Mouse (Mus musculus) liver, embryonic 12.5 days (tissue): ENCODE data around the gene Carm1. TPM values are rescaled to one million over a fixed set of nuclear protein-coding genes. Genes with fewer than 3 reads are reported as not detected.
A peak's percentile ranks its signal among the peaks of the same experiment; 100 is the strongest.
"Not testable (repeated sequence)": the region's sequence is repeated elsewhere in the genome, so short reads cannot be mapped to it uniquely, and the experiment has no call there.

Source experiments
- ATAC-seq: fragments of 200-750 bp; cut with Nextera tagmentation; 2 replicates; pipeline ENCODE4 v1.8.0; 2017; ENCODE audit warnings: moderate number of reproducible peaks, mild to moderate bottlenecking, moderate library complexity
- H3K27ac ChIP-seq: fragments of 300-500 bp; sonication (generic); 2 replicates; pipeline ENCODE4 v1.5.1; 2016; ENCODE audit warnings: mild to moderate bottlenecking
- H3K27me3 ChIP-seq: fragments of 300-500 bp; sonication (generic); replicated peaks from 2 replicates; pipeline ENCODE4 v1.6.1; 2016; ENCODE audit warnings: mild to moderate bottlenecking, moderate library complexity
- H3K36me3 ChIP-seq: fragments of 300-500 bp; sonication (generic); 2 replicates; pipeline ENCODE4 v1.6.1; 2016; ENCODE audit warnings: mild to moderate bottlenecking, moderate library complexity
- H3K4me1 ChIP-seq: fragments of 300-500 bp; sonication (generic); 2 replicates; pipeline ENCODE4 v1.6.1; 2016
- H3K4me2 ChIP-seq: fragments of 300-500 bp; sonication (generic); 2 replicates; pipeline ENCODE4 v1.6.1; 2016; ENCODE audit warnings: mild to moderate bottlenecking, moderate library complexity
- H3K4me3 ChIP-seq: fragments of 300-500 bp; sonication (generic); 2 replicates; pipeline ENCODE4 v1.5.1; 2016; ENCODE audit warnings: mild to moderate bottlenecking, moderate library complexity
- H3K9ac ChIP-seq: fragments of 300-500 bp; sonication (generic); 2 replicates; pipeline ENCODE4 v1.6.1; 2016; ENCODE audit warnings: mild to moderate bottlenecking, moderate library complexity
- H3K9me3 ChIP-seq: fragments of 300-500 bp; sonication (generic); replicated peaks from 2 replicates; pipeline ENCODE4 v1.6.1; 2016; ENCODE audit warnings: mild to moderate bottlenecking, moderate library complexity
- WGBS: fragments of 180-500 bp; shearing (Covaris S2); methylation state at CpG from one replicate; pipeline ENCODE4 v1.1.7; 2016; ENCODE audit not compliant: insufficient replicate concordance; 5-methylcytosine and 5-hydroxymethylcytosine counted together
- polyA plus RNA-seq: library from polyadenylated mRNA; unstranded; fragments of >200 nt; fragmentation: Nextera tagmentation; extraction: Ambion mirVana; gene quantifications from 2 replicates; pipeline ENCODE4 v1.2.1, GENCODE M21; 2016

Carm1 gene
- polyA plus RNA-seq, 1 experiment from 2014 or later = 39.0 TPM

DNA sequence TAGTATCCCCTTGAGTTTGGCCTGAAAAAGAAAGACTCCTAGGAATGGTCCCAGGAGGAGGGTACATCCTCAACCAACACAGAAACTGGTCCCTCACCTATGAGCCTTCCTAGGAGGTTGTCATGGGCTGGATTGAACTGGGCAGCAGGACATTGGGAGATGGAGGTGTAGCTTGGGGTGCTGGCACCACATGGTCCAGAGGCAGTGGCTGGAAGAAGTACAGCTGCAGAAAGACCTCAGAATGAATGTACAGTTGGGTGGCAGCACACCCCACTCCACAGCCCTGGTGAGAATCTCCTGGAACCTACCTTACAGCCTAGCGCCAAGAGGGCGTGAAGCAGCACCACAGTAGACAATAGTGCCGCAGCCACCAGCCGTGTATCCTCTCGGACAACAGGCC, 42.8 kb downstream of the Carm1 start:
- Histone ChIP-seq H3K9ac (no peak overlapping the region), H3K9me3 (no peaks in the 10 kb centered on the region), H3K27me3 (no peaks in the 10 kb centered on the region), H3K4me2 (no peak overlapping the region), H3K4me3 (no peak overlapping the region), H3K36me3 (peaks cover 65% of the 10 kb centered on the region), H3K27ac (no peak overlapping the region), H3K4me1 (peaks cover 25% of the 10 kb centered on the region)
- ATAC-seq = no peak
- 87% methylated on average over 5 of the region's 5 CpGs for WGBS

DNA sequence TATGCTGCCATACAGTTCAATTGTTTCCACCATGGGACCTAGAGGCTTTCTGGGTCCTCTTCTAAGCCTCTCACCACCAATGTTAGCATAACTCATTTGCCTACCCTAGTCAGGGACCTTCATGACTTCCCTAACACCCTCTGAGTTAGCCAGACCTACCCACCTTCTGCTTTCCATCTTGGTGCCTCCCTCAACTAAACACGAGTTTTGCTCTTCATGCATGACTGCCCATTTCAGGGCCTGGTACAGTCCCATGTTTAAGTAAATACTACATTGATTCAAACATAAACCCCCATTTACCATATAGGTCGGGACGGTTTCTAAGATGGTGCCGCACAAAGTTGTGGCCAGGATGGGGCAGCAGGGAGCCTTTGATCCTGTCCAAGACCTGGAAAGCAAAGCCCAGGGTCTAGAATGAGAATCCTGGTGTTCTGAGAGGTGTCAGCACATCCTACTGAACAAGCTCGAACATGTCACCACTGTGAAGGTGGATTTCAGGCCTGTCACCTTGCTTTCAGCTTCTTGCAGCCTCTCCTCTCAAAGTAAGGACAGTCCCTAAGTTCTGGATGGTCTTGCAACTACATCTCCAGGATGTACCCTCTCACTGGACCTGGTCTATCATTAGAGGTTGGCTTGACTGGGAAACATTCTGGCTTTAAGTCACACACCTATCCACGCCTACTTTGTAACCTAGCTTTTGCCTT, 44.6 kb downstream of the Carm1 start:
- peak overlapping the region; percentile 96 for H3K4me2 ChIP-seq

DNA sequence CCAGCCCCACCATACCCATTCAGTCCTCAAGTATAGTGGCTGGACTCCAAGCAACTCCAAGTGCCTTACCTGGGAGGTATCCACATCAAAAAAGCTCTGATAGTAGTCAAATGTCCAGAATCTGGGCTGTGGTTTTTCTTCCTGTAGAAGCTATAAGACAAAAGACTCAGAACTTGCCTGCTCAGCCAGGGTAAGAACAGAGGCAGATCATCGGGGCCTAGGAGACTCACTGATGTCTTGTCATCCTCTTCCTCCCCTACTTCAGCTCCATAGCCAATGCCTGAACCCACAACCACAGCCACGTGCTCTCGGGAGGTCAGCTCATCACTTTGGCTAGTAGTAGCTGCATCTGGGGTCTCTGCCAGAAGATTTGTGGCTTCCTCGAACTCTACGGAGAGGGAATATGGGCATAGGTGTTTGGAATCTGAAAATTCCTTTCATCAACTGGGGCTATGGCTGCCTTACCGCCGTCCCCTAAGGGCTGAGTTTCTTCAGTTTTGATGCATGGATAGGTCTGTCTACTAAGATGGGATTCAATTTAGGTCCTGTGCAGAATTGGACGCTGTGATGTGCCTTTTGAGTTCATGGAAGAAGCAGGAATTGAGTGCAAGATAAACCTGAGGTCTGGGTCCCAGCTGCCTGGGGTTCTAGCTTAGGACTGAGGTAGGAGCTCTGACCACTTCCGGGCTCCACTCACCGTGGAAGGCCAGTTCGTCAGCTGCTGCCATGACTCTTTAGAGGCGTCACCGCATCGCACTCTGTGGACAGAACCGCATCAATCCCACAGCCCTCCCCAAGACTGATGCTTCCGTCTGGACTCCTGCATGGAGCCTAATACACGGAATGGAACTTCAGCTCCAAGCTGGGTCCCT, 45.4 kb downstream of the Carm1 start:
- Histone ChIP-seq H3K4me2 (peak overlapping the region; percentile 96), H3K9me3 (no peaks in the 10 kb centered on the region), H3K27me3 (no peaks in the 10 kb centered on the region), H3K36me3 (peaks cover 63% of the 10 kb centered on the region), H3K4me3 (peak overlapping the region; percentile 83), H3K27ac (peak overlapping the region; percentile 81), H3K9ac (peak overlapping the region; percentile 91), H3K4me1 (peaks cover 35% of the 10 kb centered on the region)
- WGBS = 15% methylated on average over 17 of the region's 17 CpGs
- ATAC-seq = peak; percentile 46; the same call in 1 of the 2 replicates

More for the DNA sequence above, 44.6 kb downstream of the Carm1 start:
- 73% methylated on average over 6 of the region's 6 CpGs for WGBS
- Histone ChIP-seq H3K27me3 (no peaks in the 10 kb centered on the region), H3K9me3 (no peaks in the 10 kb centered on the region), H3K4me1 (peaks cover 35% of the 10 kb centered on the region), H3K9ac (no peak overlapping the region), H3K4me3 (no peak overlapping the region; the same call in 1 of the 2 replicates), H3K36me3 (peaks cover 65% of the 10 kb centered on the region), H3K27ac (peak overlapping the region; percentile 81; the same call in 1 of the 2 replicates)
- no peak for ATAC-seq

DNA sequence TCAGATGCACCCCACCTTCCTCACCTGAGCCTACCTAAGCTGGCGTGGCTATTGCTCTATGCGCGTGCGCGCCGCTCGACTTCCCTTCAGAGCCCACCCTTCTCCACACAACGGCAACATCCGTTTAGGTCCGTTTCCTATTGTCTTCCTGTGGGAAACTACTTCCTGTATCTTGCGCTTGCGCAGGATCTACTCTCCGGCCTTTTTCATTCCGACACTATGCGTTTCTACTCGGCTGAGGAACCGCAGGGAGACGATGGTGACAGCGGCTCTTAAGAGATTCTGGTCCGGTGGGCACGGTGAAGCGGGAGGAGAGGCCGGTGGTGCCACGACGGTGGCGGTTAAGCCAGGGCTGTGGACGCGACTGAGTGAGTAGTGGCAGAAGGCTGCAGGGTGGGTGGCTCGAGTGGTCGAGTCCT, 46.0 kb downstream of the Carm1 start, which contains the start of the genes Timm29 and Yipf2:
TSS of gene Timm29 (plus strand) at position 20 of the 419 bp plus-strand sequence.
TSS of gene Yipf2 (minus strand) at position 126 of the 419 bp plus-strand sequence.
- Histone ChIP-seq H3K4me3 (peak within 1 kb of the TSS; percentile 83), H3K27ac (peak within 1 kb of the TSS; percentile 81), H3K27me3 (no peaks in the 10 kb centered on the region), H3K4me2 (peak within 1 kb of the TSS; percentile 96), H3K36me3 (peaks cover 56% of the 10 kb centered on the region), H3K9me3 (no peaks in the 10 kb centered on the region), H3K9ac (peak within 1 kb of the TSS; percentile 91), H3K4me1 (peaks cover 35% of the 10 kb centered on the region)
- peak; percentile 86 for ATAC-seq
- WGBS = under 1% methylated on average over 30 of the region's 30 CpGs

DNA sequence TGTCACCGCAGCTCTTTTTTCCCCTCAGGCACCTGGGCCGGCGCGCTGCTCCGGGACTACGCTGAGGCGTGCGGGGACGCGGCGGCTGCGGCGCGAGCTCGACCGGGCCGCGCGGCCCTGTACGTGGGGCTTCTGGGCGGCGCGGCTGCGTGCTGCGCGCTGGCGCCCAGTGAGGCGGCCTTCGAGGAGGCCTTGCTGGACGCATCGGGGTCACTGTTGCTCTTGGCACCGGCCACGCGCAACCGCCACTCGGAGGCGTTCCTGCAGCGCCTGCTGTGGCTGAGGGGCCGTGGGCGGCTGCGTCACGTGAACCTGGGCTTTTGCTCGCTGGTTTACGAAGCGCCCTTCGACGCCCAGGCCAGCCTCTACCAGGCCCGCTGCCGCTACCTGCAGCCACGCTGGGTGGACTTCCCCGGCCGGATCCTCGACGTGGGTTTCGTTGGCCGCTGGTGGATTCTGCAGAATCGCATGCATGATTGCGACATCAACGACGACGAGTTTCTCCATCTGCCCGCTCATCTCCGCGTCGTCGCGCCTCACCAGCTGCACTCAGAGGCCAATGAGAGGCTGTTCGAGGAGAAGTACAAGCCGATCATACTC, 46.5 kb downstream of the Carm1 start:
- Histone ChIP-seq H3K9me3 (no peaks in the 10 kb centered on the region), H3K27me3 (no peaks in the 10 kb centered on the region), H3K36me3 (peaks cover 51% of the 10 kb centered on the region), H3K27ac (peak overlapping the region; percentile 81), H3K4me1 (peaks cover 35% of the 10 kb centered on the region), H3K4me2 (peak overlapping the region; percentile 96), H3K4me3 (peak overlapping the region; percentile 83), H3K9ac (peak overlapping the region; percentile 91)
- WGBS = 1% methylated on average over 69 of the region's 69 CpGs
- peak; percentile 72 for ATAC-seq

DNA sequence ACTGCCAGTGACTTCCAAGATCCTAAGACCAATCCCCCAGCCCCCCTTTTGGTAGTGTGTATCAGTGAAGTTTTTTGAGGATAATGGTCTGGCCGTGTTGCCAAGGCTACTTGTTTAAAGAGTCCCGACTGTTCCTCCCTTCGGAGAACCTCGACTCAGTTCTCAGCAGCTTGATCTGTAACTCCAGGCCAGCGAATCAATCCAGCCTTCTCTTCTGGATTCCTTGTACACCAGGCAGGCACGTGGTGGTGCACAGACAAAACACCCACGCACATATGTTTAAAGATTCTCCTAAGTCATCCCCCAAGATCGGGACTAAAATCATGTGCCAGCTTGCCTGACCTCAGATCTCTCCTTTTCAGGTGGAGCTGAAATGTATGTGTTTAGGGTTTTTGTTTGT, 47.7 kb downstream of the Carm1 start:
- peak overlapping the region; percentile 83 for H3K4me3 ChIP-seq
- not testable (repeated sequence) for H3K27me3 ChIP-seq

DNA sequence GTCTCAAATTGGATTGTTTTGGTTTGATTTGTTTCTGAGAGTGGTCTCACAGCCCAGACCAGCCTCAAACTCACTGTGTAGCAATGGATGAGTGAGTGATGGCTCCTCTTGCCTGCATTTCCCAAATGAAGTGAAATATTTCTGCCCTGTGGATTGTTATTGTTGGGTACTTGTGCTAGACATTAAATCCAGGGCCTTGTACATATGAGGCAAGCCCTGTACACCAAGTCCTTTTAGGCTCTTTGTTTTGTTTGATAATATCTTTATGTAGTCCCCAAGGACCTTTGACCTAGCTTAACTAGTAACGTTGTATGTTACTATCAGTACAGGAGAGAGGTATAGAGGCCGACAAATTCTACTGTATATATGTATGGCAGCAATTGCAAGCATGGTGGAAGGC, 48.1 kb downstream of the Carm1 start:
- WGBS = 75% methylated on average over 2 of the region's 2 CpGs
- Histone ChIP-seq H3K4me1 (peaks cover 41% of the 10 kb centered on the region), H3K4me2 (peak overlapping the region; percentile 96), H3K27me3 (no peaks in the 10 kb centered on the region), H3K9ac (no peak overlapping the region), H3K4me3 (0 out of 2 replicates have a peak overlapping the region, but pooled peaks have one; percentile 83), H3K36me3 (peaks cover 35% of the 10 kb centered on the region), H3K9me3 (no peaks in the 10 kb centered on the region), H3K27ac (no peak overlapping the region)
- no peak for ATAC-seq

More for the DNA sequence above, 47.7 kb downstream of the Carm1 start:
- not testable (repeated sequence) for ATAC-seq, H3K9me3 ChIP-seq, H3K27ac ChIP-seq
- H3K36me3 ChIP-seq = peaks cover 40% of the 10 kb centered on the region
- H3K4me2 ChIP-seq = peak overlapping the region; percentile 96
- 73% methylated on average over 8 of the region's 8 CpGs for WGBS
- H3K9ac ChIP-seq = peak overlapping the region; percentile 91
- peaks cover 36% of the 10 kb centered on the region for H3K4me1 ChIP-seq

DNA sequence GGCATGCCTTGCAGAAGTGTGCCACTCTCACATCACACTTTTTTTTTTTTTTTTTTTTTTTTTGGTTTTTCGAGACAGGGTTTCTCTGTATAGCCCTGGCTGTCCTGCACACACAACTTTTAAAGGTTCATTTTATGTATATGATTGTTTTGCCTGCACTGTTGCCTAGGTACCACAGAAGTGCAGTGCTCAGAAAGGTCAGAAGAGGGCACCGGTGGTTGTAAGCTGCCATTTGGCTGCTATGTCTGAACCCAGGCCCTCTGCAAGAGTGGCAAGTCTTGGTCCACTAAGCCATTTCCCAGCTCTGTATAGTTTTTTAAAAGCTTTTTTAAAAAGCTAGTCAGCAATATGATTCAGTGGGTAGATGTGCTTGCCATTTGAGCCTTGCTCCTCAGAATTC, 51.5 kb downstream of the Carm1 start:
- Histone ChIP-seq H3K9ac (no peak overlapping the region), H3K36me3 (peaks cover 30% of the 10 kb centered on the region), H3K4me3 (no peak overlapping the region), H3K4me1 (peaks cover 47% of the 10 kb centered on the region), H3K9me3 (no peaks in the 10 kb centered on the region), H3K4me2 (no peak overlapping the region), H3K27me3 (no peaks in the 10 kb centered on the region), H3K27ac (no peak overlapping the region)
- ATAC-seq = no peak
- 53% methylated on average over 2 of the region's 2 CpGs for WGBS

DNA sequence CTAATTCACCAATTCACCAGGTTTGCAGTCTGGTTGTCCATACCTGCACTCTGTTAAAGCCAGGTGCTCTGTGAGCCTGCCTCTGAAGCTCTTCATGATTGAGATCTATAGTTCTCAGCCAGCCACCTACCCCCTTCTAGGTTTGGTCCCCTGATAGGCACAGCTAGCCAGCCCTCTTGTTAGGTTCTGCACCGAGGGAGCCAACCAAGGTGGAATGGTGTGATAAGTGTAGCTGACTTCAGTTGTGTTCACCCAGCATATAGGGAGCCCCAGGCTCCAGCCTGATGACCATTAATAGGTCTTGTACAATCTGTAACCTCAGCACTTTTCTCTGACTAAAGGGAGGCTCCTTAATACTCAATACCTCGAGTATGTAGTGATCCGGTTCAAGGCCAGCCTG, 53.5 kb downstream of the Carm1 start:
- Histone ChIP-seq H3K36me3 (peaks cover 17% of the 10 kb centered on the region), H3K27me3 (no peaks in the 10 kb centered on the region), H3K9ac (no peak overlapping the region), H3K4me2 (no peak overlapping the region), H3K4me1 (peaks cover 27% of the 10 kb centered on the region), H3K9me3 (no peaks in the 10 kb centered on the region), H3K4me3 (no peak overlapping the region), H3K27ac (peak overlapping the region; percentile 32; the same call in 1 of the 2 replicates)
- ATAC-seq = peak; percentile 82
- 51% methylated on average over 3 of the region's 3 CpGs for WGBS

DNA sequence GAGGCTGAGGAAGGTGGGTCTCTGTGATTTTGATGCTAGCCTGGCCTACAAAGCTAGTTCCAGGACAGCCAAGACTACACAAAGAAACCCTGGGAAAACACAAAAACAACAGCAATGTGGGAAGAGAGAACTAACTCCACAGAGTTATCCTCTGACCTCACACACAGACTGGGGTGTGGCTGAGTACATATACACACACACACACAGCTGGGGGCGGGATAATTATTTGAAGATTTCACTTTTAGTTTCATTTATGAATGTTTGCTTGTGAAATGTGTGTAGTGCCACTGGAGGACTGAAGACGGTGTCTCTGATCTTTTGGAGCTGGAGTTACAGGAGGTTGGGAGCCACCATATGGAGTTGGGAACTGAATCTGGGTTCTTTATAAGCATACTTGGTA, 54.4 kb downstream of the Carm1 start:
- Histone ChIP-seq H3K9me3 (no peaks in the 10 kb centered on the region), H3K4me2 (no peak overlapping the region), H3K36me3 (peaks cover 8% of the 10 kb centered on the region), H3K27me3 (no peaks in the 10 kb centered on the region), H3K9ac (0 out of 2 replicates have a peak overlapping the region, but pooled peaks have one; percentile 1), H3K4me3 (no peak overlapping the region), H3K27ac (0 out of 2 replicates have a peak overlapping the region, but pooled peaks have one; percentile 32), H3K4me1 (peaks cover 24% of the 10 kb centered on the region)
- 84% methylated on average over 2 of the region's 2 CpGs for WGBS
- ATAC-seq = no peak

DNA sequence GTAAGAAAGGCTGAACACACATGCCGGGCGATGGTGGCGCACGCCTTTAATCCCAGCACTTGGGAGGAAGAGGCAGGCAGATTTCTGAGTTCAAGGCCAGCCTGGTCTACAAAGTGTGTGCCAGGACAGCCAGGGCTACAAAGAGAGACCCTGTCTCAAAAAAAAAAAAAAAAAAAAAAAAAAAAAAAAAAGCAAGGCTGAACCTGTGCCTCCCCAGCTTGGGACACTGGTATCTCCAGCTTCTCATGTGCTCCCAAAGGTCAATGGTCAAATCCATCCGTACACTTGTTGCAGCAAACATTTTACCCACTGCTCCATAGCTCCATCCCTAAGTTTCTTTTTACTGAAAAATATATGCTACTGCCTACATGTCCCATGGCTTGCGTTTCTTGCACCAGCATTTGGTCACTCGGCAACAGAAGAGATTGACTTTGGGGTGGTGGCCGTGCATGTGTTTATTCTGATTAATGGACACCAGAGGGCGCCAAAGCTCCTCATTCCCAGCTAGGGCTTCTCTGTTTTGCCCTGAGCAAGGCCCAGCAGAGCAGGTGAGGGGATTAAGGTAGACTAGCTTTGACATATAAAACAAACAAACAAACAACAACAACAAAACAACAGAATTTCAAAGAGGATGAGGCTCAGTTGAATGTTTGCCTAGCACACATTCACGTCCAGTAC, 55.2 kb downstream of the Carm1 start:
- Histone ChIP-seq H3K4me3 (no peak overlapping the region), H3K4me1 (peaks cover 24% of the 10 kb centered on the region), H3K36me3 (0 out of 2 replicates have a peak, but pooled peaks cover 2% of the 10 kb centered on the region), H3K9me3 (no peaks in the 10 kb centered on the region), H3K9ac (no peak overlapping the region), H3K4me2 (no peak overlapping the region), H3K27me3 (no peaks in the 10 kb centered on the region), H3K27ac (no peak overlapping the region)
- peak; percentile 53; the same call in 1 of the 2 replicates for ATAC-seq
- WGBS = 49% methylated on average over 10 of the region's 10 CpGs
